Mouse (Mus musculus) bone marrow, adult 2 months (tissue): Measurements from ENCODE around the gene Celsr1.

Experiments
- CTCF ChIP-seq: fragments of 200-500 bp; IDR thresholded peaks from 2 replicates; pipeline ENCODE4 v1.5.1; 2011; ENCODE audit warnings: low read length, control low read depth; ENCODE audit not compliant: control insufficient read depth, insufficient read depth
- POLR2A ChIP-seq: fragments of 200-500 bp; IDR thresholded peaks from 2 replicates; pipeline ENCODE4 v1.6.1; 2011; ENCODE audit warnings: low read depth, mild to moderate bottlenecking, control low read depth, low read length, borderline replicate concordance; ENCODE audit not compliant: control insufficient read depth

DNA sequence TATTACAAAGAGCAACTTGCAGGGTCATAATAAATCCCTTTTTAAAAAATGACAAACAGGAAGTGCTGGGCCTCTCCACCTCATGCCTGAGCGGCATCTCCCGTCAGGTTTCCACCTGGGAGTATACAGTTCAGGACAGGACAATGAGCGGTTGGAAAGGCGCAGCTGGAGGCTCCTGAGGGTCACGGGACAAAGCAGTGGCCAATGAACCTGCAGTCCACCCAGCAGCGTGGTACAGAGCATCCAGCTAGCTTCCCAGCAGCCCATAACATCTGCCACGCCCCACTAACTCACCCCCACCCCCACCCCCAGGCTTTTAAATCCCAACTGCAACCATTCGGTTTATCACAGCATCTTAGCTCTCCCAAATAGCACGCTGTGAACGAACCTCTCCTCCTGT lies 19.9 kb downstream of the Celsr1 start:
- TF ChIP-seq POLR2A (no peak), CTCF (no peak)
